Mouse (Mus musculus) heart, embryonic 10.5 days (tissue): ENCODE measurements around the gene Etnk1. TPM values are rescaled to one million over a fixed set of nuclear protein-coding genes. Genes with fewer than 3 reads are reported as not detected.

ENCODE experiments used
- DNase-seq: peaks from one replicate; pipeline ENCODE4 v3.0.0-alpha.2; 2017; ENCODE audit warnings: low spot score
- H3K27ac ChIP-seq: fragments of 300-500 bp; sonication (generic); 2 replicates; pipeline ENCODE4 v1.5.1; 2016; ENCODE audit warnings: mild to moderate bottlenecking
- H3K27me3 ChIP-seq: fragments of 300-500 bp; sonication (generic); 2 replicates; pipeline ENCODE4 v1.6.1; 2016; ENCODE audit warnings: mild to moderate bottlenecking; ENCODE audit not compliant: poor library complexity, insufficient read depth, severe bottlenecking
- H3K36me3 ChIP-seq: fragments of 300-500 bp; sonication (generic); 2 replicates; pipeline ENCODE4 v1.6.1; 2016; ENCODE audit warnings: mild to moderate bottlenecking, moderate library complexity
- H3K4me1 ChIP-seq: fragments of 300-500 bp; sonication (generic); 2 replicates; pipeline ENCODE4 v1.6.1; 2016; ENCODE audit warnings: mild to moderate bottlenecking
- H3K4me3 ChIP-seq: fragments of 300-500 bp; sonication (generic); 2 replicates; pipeline ENCODE4 v1.5.1; 2016; ENCODE audit warnings: mild to moderate bottlenecking, moderate library complexity
- H3K9me3 ChIP-seq: fragments of 300-500 bp; sonication (generic); 2 replicates; pipeline ENCODE4 v1.6.1; 2016; ENCODE audit warnings: mild to moderate bottlenecking, moderate library complexity
- WGBS: fragments of 180-500 bp; shearing (Covaris S2); methylation state at CpG from one replicate; pipeline ENCODE4 v1.1.7; 2016; 5-methylcytosine and 5-hydroxymethylcytosine counted together
- polyA plus RNA-seq: library from polyadenylated mRNA; unstranded; fragments of >200 nt; fragmentation: Nextera tagmentation; extraction: Ambion mirVana; gene quantifications from 2 replicates; pipeline ENCODE4 v1.2.1, GENCODE M21; 2016

The Etnk1 gene
- polyA plus RNA-seq, 1 experiment from 2014 or later: 16.2 TPM

DNA sequence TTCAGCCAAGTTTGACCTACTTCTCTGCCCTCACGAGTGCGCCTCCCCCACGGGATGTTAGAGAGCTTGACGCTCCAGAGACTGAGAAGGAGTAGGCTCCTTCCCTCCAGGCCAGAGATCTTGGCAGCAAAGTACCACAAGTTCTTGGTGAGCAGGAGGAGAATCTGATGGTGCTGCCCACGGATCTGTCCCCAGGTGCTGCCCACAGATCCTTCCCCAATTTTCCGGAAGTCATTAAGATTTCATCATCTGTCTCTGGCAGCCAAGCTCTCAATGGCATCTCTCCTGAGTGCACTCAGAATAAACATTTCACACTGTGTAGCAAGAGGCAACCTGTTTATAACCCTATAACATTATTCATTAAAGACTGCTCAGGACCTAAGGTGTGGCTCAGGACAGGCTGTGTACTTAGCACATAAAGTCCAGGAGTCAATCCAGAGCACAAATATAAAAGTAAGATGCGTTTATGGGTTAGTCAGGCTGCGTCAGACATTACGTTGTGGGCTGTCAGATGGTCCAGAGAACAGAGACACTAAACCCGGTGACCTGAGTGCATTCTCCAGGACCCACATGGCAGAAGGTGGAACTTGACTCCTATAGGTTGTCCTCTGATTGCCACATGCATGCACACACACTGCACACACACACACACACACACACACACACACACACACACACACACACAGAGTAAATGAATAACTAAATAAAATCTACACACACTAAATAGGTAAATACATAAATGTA lies 13.1 kb upstream of the Etnk1 start:
- Histone ChIP-seq H3K36me3 (no peaks in the 10 kb centered on the region), H3K27ac (no peak overlapping the region), H3K27me3 (no peaks in the 10 kb centered on the region), H3K4me3 (no peak overlapping the region), H3K9me3 (no peaks in the 10 kb centered on the region), H3K4me1 (0 out of 2 replicates have a peak, but pooled peaks cover 3% of the 10 kb centered on the region)
- no peak for DNase-seq
- 78% methylated on average over 10 of the region's 10 CpGs for WGBS

- WGBS: 77% methylated on average over 13 of the region's 13 CpGs
- H3K36me3 ChIP-seq: no peaks in the 10 kb centered on the region
- no peaks in the 10 kb centered on the region for H3K27me3 ChIP-seq
- no peak for DNase-seq
- no peak overlapping the region for H3K4me3 ChIP-seq
- no peaks in the 10 kb centered on the region for H3K4me1 ChIP-seq
- H3K9me3 ChIP-seq: no peaks in the 10 kb centered on the region
- H3K27ac ChIP-seq: no peak overlapping the region
Measured at GRCm38 (mm10) chr6:143154885-143155284, 12.1 kb upstream of the Etnk1 start.

DNA sequence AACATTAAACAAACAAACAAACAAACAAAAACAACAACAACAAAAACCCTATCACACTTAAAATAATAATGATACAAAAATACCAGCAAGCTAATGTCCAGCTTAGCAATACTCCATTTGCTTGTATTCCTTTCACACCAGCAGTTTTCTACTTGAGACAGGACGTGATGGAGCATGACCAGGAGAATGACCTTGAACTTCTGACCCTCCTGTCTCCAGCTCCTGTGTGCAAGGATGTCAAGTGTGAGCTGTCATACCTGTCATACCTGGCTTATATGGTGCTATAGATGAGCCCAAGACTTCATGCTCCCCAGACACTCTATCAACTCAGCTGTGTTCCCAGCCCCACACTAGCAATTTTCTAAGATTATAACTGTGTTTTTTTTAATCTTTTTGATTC lies 11.0 kb upstream of the Etnk1 start:
- no peak overlapping the region for H3K27ac ChIP-seq
- no peak for DNase-seq
- 31% methylated on average over 1 of the region's 1 CpGs for WGBS
- no peaks in the 10 kb centered on the region for H3K9me3 ChIP-seq
- H3K27me3 ChIP-seq: no peaks in the 10 kb centered on the region
- H3K4me3 ChIP-seq: no peak overlapping the region
- H3K4me1 ChIP-seq: no peaks in the 10 kb centered on the region
- no peaks in the 10 kb centered on the region for H3K36me3 ChIP-seq

GRCm38 (mm10) chr6:143156684-143157083 lies 10.3 kb upstream of the Etnk1 start:
- H3K36me3 ChIP-seq: no peaks in the 10 kb centered on the region
- H3K27me3 ChIP-seq: no peaks in the 10 kb centered on the region
- H3K9me3 ChIP-seq: no peaks in the 10 kb centered on the region
- no peak overlapping the region for H3K4me3 ChIP-seq
- WGBS: 78% methylated on average over 7 of the region's 7 CpGs
- no peak for DNase-seq
- H3K27ac ChIP-seq: no peak overlapping the region
- H3K4me1 ChIP-seq: no peaks in the 10 kb centered on the region

DNA sequence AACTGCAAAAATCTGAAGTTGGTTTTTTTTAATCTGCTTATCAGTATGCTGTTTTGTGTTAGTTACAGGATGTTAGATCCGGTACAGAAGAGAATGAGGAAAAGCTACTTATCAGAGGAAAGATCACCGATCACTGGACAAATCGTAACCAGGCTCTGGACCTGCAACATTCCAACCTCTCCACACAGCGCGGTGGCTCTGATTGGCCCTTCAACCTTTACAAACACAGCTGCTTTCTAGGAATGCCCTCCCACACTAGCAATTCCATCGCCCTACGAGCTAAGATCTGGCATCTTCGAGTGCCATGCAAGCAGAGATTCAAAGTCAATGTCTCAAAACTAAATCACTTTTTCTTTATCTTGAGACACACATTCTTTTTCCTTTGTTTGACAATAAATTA lies 9.6 kb upstream of the Etnk1 start:
- no peak for DNase-seq
- Histone ChIP-seq H3K9me3 (no peaks in the 10 kb centered on the region), H3K27ac (no peak overlapping the region), H3K36me3 (no peaks in the 10 kb centered on the region), H3K4me1 (no peaks in the 10 kb centered on the region), H3K4me3 (no peak overlapping the region), H3K27me3 (no peaks in the 10 kb centered on the region)
- 77% methylated on average over 8 of the region's 8 CpGs for WGBS

DNA sequence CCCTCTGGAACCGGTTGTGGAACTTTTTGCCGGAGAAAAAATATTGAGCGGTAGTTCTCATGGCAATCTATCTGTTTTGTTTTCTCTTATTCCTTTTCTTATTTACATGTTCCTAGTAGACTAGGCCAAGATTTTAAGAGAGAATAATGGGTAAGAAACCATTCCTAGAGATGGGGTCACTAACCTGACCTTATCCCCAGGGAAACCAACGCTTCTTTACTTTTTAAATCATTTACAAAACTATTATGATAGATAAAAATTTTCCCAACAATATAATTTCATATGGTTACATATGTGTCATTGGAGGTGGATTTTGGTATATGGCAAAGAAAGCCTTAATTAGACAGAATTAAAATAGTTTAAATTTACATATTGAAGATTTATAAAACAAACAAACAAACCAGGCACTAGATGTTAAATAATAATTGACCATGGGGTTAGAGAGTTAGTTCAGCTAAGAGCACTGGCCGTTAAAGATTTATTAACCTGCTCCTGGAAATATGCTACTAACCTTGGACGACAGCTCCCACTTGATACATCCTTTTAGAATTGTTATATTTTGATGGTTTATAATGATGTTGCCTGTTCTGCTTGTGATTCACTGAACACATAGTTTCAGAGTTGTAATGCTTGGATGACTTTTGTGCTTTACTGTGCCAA lies 6.3 kb upstream of the Etnk1 start:
- Histone ChIP-seq H3K27me3 (no peaks in the 10 kb centered on the region), H3K4me3 (no peak overlapping the region), H3K4me1 (no peaks in the 10 kb centered on the region), H3K27ac (no peak overlapping the region), H3K36me3 (no peaks in the 10 kb centered on the region), H3K9me3 (no peaks in the 10 kb centered on the region)
- WGBS: 88% methylated on average over 6 of the region's 6 CpGs
- DNase-seq: no peak

DNA sequence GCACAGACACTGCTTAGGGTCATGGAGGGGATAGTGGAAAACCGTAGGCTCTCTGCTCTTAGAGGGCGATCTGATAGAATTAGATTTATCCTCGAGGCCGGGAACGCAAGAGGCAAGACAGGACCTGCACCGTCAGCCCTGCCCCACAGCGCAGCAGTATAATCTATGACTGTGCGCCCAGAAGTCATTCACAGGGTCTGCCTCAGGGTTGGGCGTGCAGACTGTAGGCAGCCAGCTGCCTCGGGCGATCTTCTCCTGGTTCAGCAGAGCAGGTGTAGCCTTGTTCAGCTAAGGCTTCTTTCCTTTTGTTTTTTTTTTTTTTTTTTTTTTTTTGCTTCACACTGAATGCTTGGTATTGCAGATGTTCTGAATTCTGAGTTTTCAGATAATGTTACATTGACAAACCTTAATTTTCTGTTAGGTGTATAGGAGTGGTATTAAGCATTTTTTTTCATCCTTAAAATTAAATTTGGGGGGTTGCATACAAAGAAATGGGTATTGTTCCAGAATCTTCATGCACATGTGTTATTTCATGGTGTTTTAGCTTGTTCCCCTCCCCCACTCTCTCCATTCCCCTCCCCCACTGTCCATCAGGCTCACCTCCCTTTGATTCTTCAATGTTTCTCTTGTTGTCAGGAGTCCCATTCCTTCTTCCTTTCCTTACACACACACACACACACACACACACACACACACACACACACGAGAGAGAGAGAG lies 4.7 kb upstream of the Etnk1 start:
- Histone ChIP-seq H3K4me1 (peaks cover 10% of the 10 kb centered on the region), H3K27ac (no peak overlapping the region), H3K9me3 (no peaks in the 10 kb centered on the region), H3K36me3 (no peaks in the 10 kb centered on the region), H3K4me3 (no peak overlapping the region), H3K27me3 (no peaks in the 10 kb centered on the region)
- no peak for DNase-seq
- WGBS: 47% methylated on average over 11 of the region's 12 CpGs

GRCm38 (mm10) chr6:143163956-143164905 lies 2.8 kb upstream of the Etnk1 start:
- 78% methylated on average over 15 of the region's 15 CpGs for WGBS
- H3K9me3 ChIP-seq: no peaks in the 10 kb centered on the region
- H3K36me3 ChIP-seq: no peaks in the 10 kb centered on the region
- H3K4me1 ChIP-seq: peaks cover 24% of the 10 kb centered on the region
- no peak for DNase-seq
- no peaks in the 10 kb centered on the region for H3K27me3 ChIP-seq
- no peak overlapping the region for H3K4me3 ChIP-seq
- no peak overlapping the region for H3K27ac ChIP-seq

DNA sequence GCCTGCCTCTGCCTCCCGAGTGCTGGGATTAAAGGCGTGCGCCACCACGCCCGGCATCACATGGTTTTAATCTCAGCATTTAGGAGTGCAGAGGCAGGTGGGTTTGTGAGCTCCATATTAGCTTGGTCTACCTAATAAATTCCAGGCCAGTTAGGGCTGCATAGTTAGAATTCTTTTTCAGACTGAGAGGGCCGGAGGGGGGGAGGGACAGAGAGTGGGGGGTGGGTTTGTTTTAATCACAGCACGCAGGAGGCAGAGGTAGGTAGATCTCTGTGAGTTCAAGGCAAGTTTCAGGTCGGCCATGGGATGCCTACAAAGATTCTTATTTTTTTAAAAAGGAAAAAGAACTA lies 2.1 kb upstream of the Etnk1 start:
- Histone ChIP-seq H3K27me3 (no peaks in the 10 kb centered on the region), H3K9me3 (no peaks in the 10 kb centered on the region), H3K36me3 (no peaks in the 10 kb centered on the region), H3K27ac (no peak overlapping the region), H3K4me1 (peaks cover 25% of the 10 kb centered on the region), H3K4me3 (no peak overlapping the region)
- DNase-seq: no peak
- 73% methylated on average over 8 of the region's 8 CpGs for WGBS

DNA sequence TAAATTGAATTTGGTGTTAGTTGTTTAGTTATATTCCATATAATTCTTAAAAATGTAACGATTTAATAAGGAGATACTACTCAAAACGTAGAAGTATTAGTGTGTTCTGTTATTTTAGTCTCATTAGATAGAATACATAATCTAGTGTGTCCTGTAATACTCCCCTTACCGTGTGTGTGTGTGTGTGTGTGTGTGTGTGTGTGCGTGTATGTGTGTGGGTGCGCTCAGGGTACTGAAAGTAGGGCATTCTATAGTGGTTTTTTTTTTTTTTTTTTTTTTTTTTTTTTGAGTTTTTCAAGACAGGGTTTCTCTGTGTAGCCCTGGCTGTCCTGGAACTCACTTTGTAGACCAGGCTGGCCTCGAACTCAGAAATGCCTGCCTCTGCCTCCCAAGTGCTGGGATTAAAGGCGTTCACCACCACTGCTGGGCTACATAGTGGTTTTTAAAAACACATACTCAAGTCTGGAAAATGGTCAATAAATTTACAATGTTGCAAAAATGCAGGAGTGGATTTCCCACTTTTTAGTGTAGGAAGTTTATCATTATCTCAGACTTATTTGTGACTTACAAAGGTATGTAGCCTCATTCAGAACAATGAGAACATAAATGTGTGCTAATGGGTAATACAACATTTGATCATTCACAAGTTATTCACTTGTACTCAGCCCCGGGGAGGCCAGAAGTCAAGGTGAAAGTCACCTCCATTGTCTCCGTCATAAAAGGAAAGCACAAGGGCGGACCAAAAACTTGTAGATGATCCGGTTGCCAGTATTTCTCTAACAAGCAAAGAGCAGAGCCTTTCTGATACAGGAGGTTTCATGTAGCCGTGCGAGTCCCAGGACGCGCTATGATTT lies 1.4 kb upstream of the Etnk1 start:
- no peaks in the 10 kb centered on the region for H3K36me3 ChIP-seq
- H3K4me3 ChIP-seq: peak overlapping the region; percentile 96
- WGBS: 61% methylated on average over 15 of the region's 15 CpGs
- 0 out of 2 replicates have a peak overlapping the region, but pooled peaks have one; percentile 96 for H3K27ac ChIP-seq
- no peaks in the 10 kb centered on the region for H3K9me3 ChIP-seq
- DNase-seq: no peak
- H3K27me3 ChIP-seq: no peaks in the 10 kb centered on the region
- peaks cover 29% of the 10 kb centered on the region for H3K4me1 ChIP-seq

DNA sequence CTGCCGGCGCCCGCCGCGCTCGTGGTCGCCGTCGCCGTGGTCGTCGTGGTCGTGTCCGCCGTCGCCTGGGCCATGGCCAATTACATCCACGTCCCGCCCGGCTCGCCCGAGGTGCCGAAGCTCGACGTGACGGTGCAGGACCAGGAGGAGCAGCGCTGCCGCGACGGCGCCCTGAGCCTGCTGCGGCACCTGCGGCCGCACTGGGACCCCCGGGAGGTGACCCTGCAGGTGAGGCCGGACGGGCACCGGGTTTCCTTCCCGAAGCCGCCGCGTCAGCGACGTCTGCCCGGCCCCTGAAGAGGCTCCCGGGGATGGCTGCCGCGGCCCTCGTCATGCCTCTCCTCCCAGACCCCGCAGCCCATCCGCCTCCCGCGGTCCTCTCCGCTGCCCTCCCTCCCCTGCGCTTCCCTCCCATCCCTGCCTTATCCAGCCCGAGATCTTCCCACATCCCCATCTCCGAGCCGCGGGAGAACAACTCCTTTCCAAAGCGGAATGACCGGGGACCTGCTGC lies 443 bp downstream of the Etnk1 start:
- no peaks in the 10 kb centered on the region for H3K9me3 ChIP-seq
- peaks cover 18% of the 10 kb centered on the region; the same call in 1 of the 2 replicates for H3K36me3 ChIP-seq
- peaks cover 29% of the 10 kb centered on the region for H3K4me1 ChIP-seq
- DNase-seq: peak; percentile 90
- H3K4me3 ChIP-seq: peak overlapping the region; percentile 96
- H3K27me3 ChIP-seq: no peaks in the 10 kb centered on the region
- under 1% methylated on average over 60 of the region's 60 CpGs for WGBS
- H3K27ac ChIP-seq: peak overlapping the region; percentile 96
